Mouse (Mus musculus) MEL (cell line): ENCODE data around the gene Gm26620. TPM values are rescaled to one million over a fixed set of nuclear protein-coding genes. Genes with fewer than 3 reads are reported as not detected.

Experiments
- DNase-seq: peaks from one replicate; pipeline ENCODE4 v3.0.0; 2011; ENCODE audit warnings: low read depth, low spot score
- H3K27ac ChIP-seq: 2 replicates; pipeline ENCODE4 v1.5.1; 2012; ENCODE audit warnings: low read depth, mild to moderate bottlenecking, control low read depth, low read length, moderate library complexity; ENCODE audit not compliant: control insufficient read depth
- H3K27me3 ChIP-seq, 2 experiments: fragments of 150-350 bp in 1 of 2; sonication (generic) in 1 of 2; 2 replicates each; pipeline ENCODE4 v1.6.1; 2012; ENCODE audit warnings: low read length in 2 of 2, mild to moderate bottlenecking in 2 of 2, improper control_type of control experiment in 1 of 2, moderate library complexity in 1 of 2; ENCODE audit not compliant: insufficient read depth in 2 of 2, control insufficient read depth in 1 of 2
- H3K36me3 ChIP-seq, 2 experiments: 2 replicates each; pipeline ENCODE4 v1.6.1; 2012 to 2014; ENCODE audit warnings: low read length in 2 of 2, improper control_type of control experiment in 1 of 2, inconsistent platforms in 1 of 2, mild to moderate bottlenecking in 1 of 2; ENCODE audit not compliant: insufficient read depth in 2 of 2, control insufficient read depth in 1 of 2
- H3K4me1 ChIP-seq, 2 experiments: fragments of 150-350 bp in 1 of 2; sonication (generic) in 1 of 2; 2 replicates each; pipeline ENCODE4 v1.6.1; 2012; ENCODE audit warnings: low read length in 2 of 2, improper control_type of control experiment in 1 of 2, mild to moderate bottlenecking in 1 of 2; ENCODE audit not compliant: insufficient read depth in 2 of 2, control insufficient read depth in 1 of 2
- H3K4me3 ChIP-seq, 2 experiments: fragments of 150-350 bp in 1 of 2; sonication (generic) in 1 of 2; 2 replicates each; pipeline ENCODE4 v1.5.1; 2012; ENCODE audit warnings: low read depth in 2 of 2, low read length in 2 of 2, mild to moderate bottlenecking in 2 of 2, moderate library complexity in 2 of 2, control low read depth in 1 of 2, improper control_type of control experiment in 1 of 2; ENCODE audit not compliant: control insufficient read depth in 1 of 2, insufficient read depth in 1 of 2
- H3K79me2 ChIP-seq: 2 replicates; pipeline ENCODE4 v1.6.1; 2012; ENCODE audit warnings: mild to moderate bottlenecking, low read length, moderate library complexity; ENCODE audit not compliant: control insufficient read depth, poor library complexity, insufficient read depth
- H3K9ac ChIP-seq: 2 replicates; pipeline ENCODE4 v1.6.1; 2012; ENCODE audit warnings: low read depth, mild to moderate bottlenecking, control low read depth, low read length, moderate library complexity; ENCODE audit not compliant: control insufficient read depth, poor library complexity, severe bottlenecking
- H3K9me3 ChIP-seq: fragments of 150-350 bp; sonication (generic); replicated peaks from 2 replicates; pipeline ENCODE4 v1.6.1; 2012; ENCODE audit warnings: mild to moderate bottlenecking, low read length, improper control_type of control experiment, moderate library complexity; ENCODE audit not compliant: insufficient read depth
- BHLHE40 ChIP-seq: IDR thresholded peaks from 2 replicates; pipeline ENCODE4 v1.6.1; 2012; ENCODE audit warnings: low read depth, mild to moderate bottlenecking, inconsistent platforms, low read length, improper control_type of control experiment, borderline replicate concordance
- CHD1 ChIP-seq: IDR thresholded peaks from 2 replicates; pipeline ENCODE4 v1.6.1; 2012; ENCODE audit warnings: low read depth, mild to moderate bottlenecking, inconsistent platforms, low read length, improper control_type of control experiment
- CHD2 ChIP-seq: IDR thresholded peaks from 2 replicates; pipeline ENCODE4 v1.6.1; 2011; ENCODE audit warnings: low read length, improper control_type of control experiment
- CTCF ChIP-seq, 3 experiments: IDR thresholded peaks in 2 of 3; conservative IDR thresholded peaks in 1 of 3; 2 replicates each; pipeline ENCODE4 v1.5.1; 2011 to 2012; ENCODE audit warnings: low read length in 3 of 3, low read depth in 2 of 3, mild to moderate bottlenecking in 2 of 3, improper control_type of control experiment in 1 of 3, inconsistent platforms in 1 of 3, mixed read lengths in 1 of 3, moderate library complexity in 1 of 3; ENCODE audit not compliant: control insufficient read depth in 1 of 3, insufficient read depth in 1 of 3, poor library complexity in 1 of 3, severe bottlenecking in 1 of 3
- GATA1 ChIP-seq: IDR thresholded peaks from 2 replicates; pipeline ENCODE4 v1.6.1; 2011; ENCODE audit warnings: low read depth, low read length, improper control_type of control experiment
- JUND ChIP-seq: IDR thresholded peaks from 2 replicates; pipeline ENCODE4 v1.6.1; 2011; ENCODE audit warnings: low read depth, mild to moderate bottlenecking, improper control_type of control experiment, low read length
- KAT2A ChIP-seq: conservative IDR thresholded peaks from 2 replicates; pipeline ENCODE4 v1.6.1; 2012; ENCODE audit warnings: low read depth, low read length, improper control_type of control experiment, inconsistent platforms
- MAX ChIP-seq: IDR thresholded peaks from 2 replicates; pipeline ENCODE4 v1.6.1; 2011; ENCODE audit warnings: low read length, improper control_type of control experiment
- MYC ChIP-seq: IDR thresholded peaks from 2 replicates; pipeline ENCODE4 v1.6.1; 2011; ENCODE audit warnings: low read depth, mild to moderate bottlenecking, low read length, improper control_type of control experiment, moderate library complexity
- NELFE ChIP-seq: IDR thresholded peaks from 2 replicates; pipeline ENCODE4 v1.6.1; 2011; ENCODE audit warnings: low read depth, low read length, improper control_type of control experiment
- NRF1 ChIP-seq: IDR thresholded peaks from 2 replicates; pipeline ENCODE4 v1.6.1; 2014; ENCODE audit warnings: low read depth, mild to moderate bottlenecking, inconsistent platforms, low read length, improper control_type of control experiment, moderate library complexity; ENCODE audit not compliant: poor library complexity, insufficient read depth, severe bottlenecking
- POLR2AphosphoS2 ChIP-seq: IDR thresholded peaks from 2 replicates; pipeline ENCODE4 v1.6.1; 2011; ENCODE audit warnings: low read length, improper control_type of control experiment
- POLR2AphosphoS5 ChIP-seq: IDR thresholded peaks from 2 replicates; pipeline ENCODE4 v1.6.1; 2012; ENCODE audit warnings: low read depth, borderline replicate concordance, mild to moderate bottlenecking, inconsistent platforms, low read length, moderate library complexity, mixed read lengths
- RAD21 ChIP-seq: IDR thresholded peaks from 2 replicates; pipeline ENCODE4 v1.6.1; 2011; ENCODE audit warnings: mild to moderate bottlenecking, low read depth, low read length, improper control_type of control experiment
- SIN3A ChIP-seq: IDR thresholded peaks from 2 replicates; pipeline ENCODE4 v1.6.1; 2012; ENCODE audit warnings: low read length, improper control_type of control experiment, inconsistent platforms
- TCF12 ChIP-seq: IDR thresholded peaks from 2 replicates; pipeline ENCODE4 v1.6.1; 2014; ENCODE audit warnings: low read depth, mild to moderate bottlenecking, inconsistent platforms, low read length, improper control_type of control experiment, moderate library complexity
- USF1 ChIP-seq: IDR thresholded peaks from 2 replicates; pipeline ENCODE4 v1.6.1; 2014; ENCODE audit warnings: low read depth, mild to moderate bottlenecking, inconsistent platforms, low read length, improper control_type of control experiment, moderate library complexity
- ZC3H11A ChIP-seq: IDR thresholded peaks from 2 replicates; pipeline ENCODE4 v1.6.1; 2012; ENCODE audit warnings: low read depth, mild to moderate bottlenecking, inconsistent platforms, low read length, improper control_type of control experiment
- ZKSCAN1 ChIP-seq: IDR thresholded peaks from 2 replicates; pipeline ENCODE4 v1.6.1; 2012; ENCODE audit warnings: low read depth, mild to moderate bottlenecking, inconsistent platforms, low read length, improper control_type of control experiment, moderate library complexity
- ZMIZ1 ChIP-seq: IDR thresholded peaks from 2 replicates; pipeline ENCODE4 v1.6.1; 2012; ENCODE audit warnings: low read depth, mild to moderate bottlenecking, inconsistent platforms, low read length, improper control_type of control experiment, moderate library complexity
- ZNF384 ChIP-seq: IDR thresholded peaks from 2 replicates; pipeline ENCODE4 v1.6.1; 2012; ENCODE audit warnings: low read depth, mild to moderate bottlenecking, inconsistent platforms, low read length, improper control_type of control experiment
- polyA plus RNA-seq, 2 experiments: library from polyadenylated mRNA; stranded (reverse) in 1 of 2; unstranded in 1 of 2; fragments of >175 nt in 1 of 2; fragments of >200 nt in 1 of 2; gene quantifications; 2 replicates each; pipeline versions ENCODE4 v1.2.1 to v1.2.4; 2012; ENCODE audit warnings: low replicate concordance in 2 of 2, low read depth in 1 of 2; ENCODE audit not compliant: insufficient read length in 2 of 2, insufficient read depth in 1 of 2, missing spikeins in 1 of 2
- total RNA-seq: library from RNA; depleted of rRNA; stranded (reverse); fragments of 300-350 nt; gene quantifications from 2 replicates; pipeline ENCODE4 v1.2.3, GENCODE M21; 2012

Gm26620 gene
- total and polyA plus RNA-seq, 3 experiments, result 1.0 to 5.5 TPM; not detected in 1

- no peak for DNase-seq
- Histone ChIP-seq H3K27ac (no peak overlapping the region), H3K4me3 (no peak overlapping the region), H3K27me3 (no peaks in the 10 kb centered on the region), H3K4me1 (peaks cover 3 to 9% of the 10 kb centered on the region in 2 experiments; a peak in 3 of 4 replicates), H3K9me3 (no peaks in the 10 kb centered on the region), H3K9ac (no peak overlapping the region), H3K36me3 (peaks cover 0 to 5% of the 10 kb centered on the region in 2 experiments; a peak in 2 of 4 replicates), H3K79me2 (no peaks in the 10 kb centered on the region)
- TF ChIP-seq ZNF384 (no peak), BHLHE40 (no peak), CTCF (IDR thresholded peaks at IDR 0.05 in 2 of 3, conservative IDR thresholded peaks at IDR 0.05 in 1 of 3; ENCODE audit: control insufficient read depth in 1 of 3, insufficient read depth in 1 of 3, low read depth in 2 of 3, low read length in 3 of 3, poor library complexity in 1 of 3, severe bottlenecking in 1 of 3) (no peak), SIN3A (no peak), CHD1 (no peak), POLR2AphosphoS5 (no peak)
Measured at GRCm38 (mm10) chr1:170926941-170927340, 42.1 kb downstream of the Gm26620 start.

GRCm38 (mm10) chr1:170927378-170927777, 42.5 kb downstream of the Gm26620 start, which contains the start of gene Fcrla:
Gene Fcrla, minus strand, starts transcription at chr1:170927583.
- Histone ChIP-seq H3K79me2 (no peaks in the 10 kb centered on the region), H3K9ac (no peak within 1 kb of the TSS), H3K9me3 (no peaks in the 10 kb centered on the region), H3K36me3 (peaks cover 0 to 7% of the 10 kb centered on the region in 2 experiments; a peak in 2 of 4 replicates), H3K4me1 (peaks cover 5 to 11% of the 10 kb centered on the region in 2 experiments), H3K27me3 (no peaks in the 10 kb centered on the region), H3K27ac (no peak within 1 kb of the TSS), H3K4me3 (no peak within 1 kb of the TSS)
- TF ChIP-seq CTCF (IDR thresholded peaks at IDR 0.05 in 2 of 3, conservative IDR thresholded peaks at IDR 0.05 in 1 of 3; ENCODE audit: control insufficient read depth in 1 of 3, insufficient read depth in 1 of 3, low read depth in 2 of 3, low read length in 3 of 3, poor library complexity in 1 of 3, severe bottlenecking in 1 of 3), result no peak
- DNase-seq, result no peak

- Histone ChIP-seq H3K9me3 (no peaks in the 10 kb centered on the region), H3K4me1 (peaks cover 5 to 13% of the 10 kb centered on the region in 2 experiments), H3K79me2 (no peaks in the 10 kb centered on the region), H3K27me3 (no peaks in the 10 kb centered on the region), H3K36me3 (peaks cover 0 to 10% of the 10 kb centered on the region in 2 experiments; a peak in 2 of 4 replicates), H3K4me3 (no peak overlapping the region), H3K9ac (no peak overlapping the region), H3K27ac (no peak overlapping the region)
- TF ChIP-seq MYC (no peak), RAD21 (no peak), POLR2AphosphoS2 (no peak), JUND (no peak), CHD1 (no peak), ZKSCAN1 (no peak), CHD2 (no peak), BHLHE40 (no peak), KAT2A (no peak), NRF1 (no peak), USF1 (no peak), ZC3H11A (no peak), GATA1 (no peak), MAX (no peak), NELFE (no peak), ZMIZ1 (no peak), TCF12 (no peak)
- DNase-seq, result no peak
Measured at GRCm38 (mm10) chr1:170928467-170928866, 43.6 kb downstream of the Gm26620 start.
